In genomic region chr11:69269575-69269974, GRCm38 (mm10) we compare ENCODE assay signal across 9 mouse cellular contexts. TPM values are rescaled to one million over a fixed set of nuclear protein-coding genes. Genes with fewer than 3 reads are reported as not detected.
DNase-seq lines count a peak whose midpoint lies in the region; ATAC-seq and TF ChIP-seq lines count a peak whose summit lies in the region.
"Had no signal": no experiment of that assay in that cellular context is flagged by ENCODE, and none has a peak within 500 bp of the region (broad histone marks: within the 10 kb centered on the region; RNA-seq: fewer than 3 reads in every experiment).

No protein-coding gene starts in this region.

- no peak overlapping the region for H3K27ac ChIP-seq in forebrain, embryonic 11.5 days (ENCODE audit: low read depth, low read length)
- H3K27ac ChIP-seq in forebrain, embryonic 13.5 days = no peak overlapping the region
- H3K27ac ChIP-seq in embryonic facial prominence, embryonic 12.5 days = no peak overlapping the region
- no peak overlapping the region for H3K27ac ChIP-seq in intestine, postnatal 0 days (ENCODE audit: low read depth, low read length)
- H3K27ac ChIP-seq in limb, embryonic 11.5 days (replicated peaks; ENCODE audit: low read depth, low read length) = no peak overlapping the region
- H3K27ac ChIP-seq: limb, embryonic 12.5 days had no signal

- H3K4me3 ChIP-seq in forebrain, embryonic 11.5 days (ENCODE audit: low read depth, low read length) = no peak overlapping the region
- no peak overlapping the region for H3K4me3 ChIP-seq in forebrain, embryonic 13.5 days
- no peak overlapping the region for H3K4me3 ChIP-seq in embryonic facial prominence, embryonic 12.5 days
- H3K4me3 ChIP-seq in intestine, postnatal 0 days (ENCODE audit: low read depth, low read length) = no peak overlapping the region
- H3K4me3 ChIP-seq in limb, embryonic 11.5 days (ENCODE audit: low read depth, low read length) = no peak overlapping the region
- H3K4me3 ChIP-seq: limb, embryonic 12.5 days had no signal

- no peak overlapping the region for H3K9ac ChIP-seq in forebrain, embryonic 11.5 days (ENCODE audit: low read length)
- H3K9ac ChIP-seq in forebrain, embryonic 13.5 days = no peak overlapping the region
- H3K9ac ChIP-seq in embryonic facial prominence, embryonic 12.5 days = 0 out of 2 replicates have a peak overlapping the region, but pooled peaks have one; percentile 4
- no peak overlapping the region for H3K9ac ChIP-seq in intestine, postnatal 0 days (ENCODE audit: low read depth, low read length)
- H3K9ac ChIP-seq in limb, embryonic 11.5 days (ENCODE audit: low read length) = no peak overlapping the region
- H3K9ac ChIP-seq: limb, embryonic 12.5 days had no signal

- H3K36me3 ChIP-seq in forebrain, embryonic 11.5 days (ENCODE audit: control insufficient read depth, insufficient read depth, low read length) = no peaks in the 10 kb centered on the region
- no peaks in the 10 kb centered on the region for H3K36me3 ChIP-seq in forebrain, embryonic 13.5 days (ENCODE audit: poor library complexity, severe bottlenecking)
- H3K36me3 ChIP-seq in embryonic facial prominence, embryonic 12.5 days = no peaks in the 10 kb centered on the region
- H3K36me3 ChIP-seq in intestine, postnatal 0 days (ENCODE audit: control insufficient read depth, insufficient read depth) = no peaks in the 10 kb centered on the region
- no peaks in the 10 kb centered on the region for H3K36me3 ChIP-seq in limb, embryonic 11.5 days (ENCODE audit: control insufficient read depth, insufficient read depth, low read length)
- H3K36me3 ChIP-seq: limb, embryonic 12.5 days had no signal

- H3K27me3 ChIP-seq in forebrain, embryonic 11.5 days (ENCODE audit: control insufficient read depth, insufficient read depth, low read length) = no peaks in the 10 kb centered on the region
- H3K27me3 ChIP-seq in forebrain, embryonic 13.5 days = peaks cover 9% of the 10 kb centered on the region
- no peaks in the 10 kb centered on the region for H3K27me3 ChIP-seq in embryonic facial prominence, embryonic 12.5 days
- 0 out of 2 replicates have a peak, but pooled peaks cover 3% of the 10 kb centered on the region for H3K27me3 ChIP-seq in intestine, postnatal 0 days (replicated peaks; ENCODE audit: control insufficient read depth, insufficient read depth, low read length)
- no peaks in the 10 kb centered on the region for H3K27me3 ChIP-seq in limb, embryonic 11.5 days (ENCODE audit: control insufficient read depth, insufficient read depth, low read length)

- peak; percentile 94 for TF ChIP-seq CTCF in intestine, postnatal 0 days (IDR thresholded peaks at IDR 0.05; ENCODE audit: low read depth)

- no peaks in the 10 kb centered on the region for H3K9me3 ChIP-seq in forebrain, embryonic 11.5 days (ENCODE audit: control insufficient read depth, low read length)
- H3K9me3 ChIP-seq in forebrain, embryonic 13.5 days (replicated peaks) = no peaks in the 10 kb centered on the region
- no peaks in the 10 kb centered on the region for H3K9me3 ChIP-seq in embryonic facial prominence, embryonic 12.5 days
- no peaks in the 10 kb centered on the region for H3K9me3 ChIP-seq in intestine, postnatal 0 days (ENCODE audit: control insufficient read depth)
- H3K9me3 ChIP-seq in limb, embryonic 11.5 days (ENCODE audit: control insufficient read depth, low read length) = no peaks in the 10 kb centered on the region
- H3K9me3 ChIP-seq: limb, embryonic 12.5 days had no signal

- no peak for ATAC-seq in forebrain, embryonic 11.5 days (replicated peaks; ENCODE audit: low FRiP score)
- ATAC-seq in forebrain, embryonic 13.5 days = no peak
- no peak for ATAC-seq in embryonic facial prominence, embryonic 12.5 days (ENCODE audit: insufficient number of reproducible peaks, insufficient read depth, low FRiP score, low TSS enrichment)
- ATAC-seq in intestine, postnatal 0 days = 0 out of 2 replicates have a peak, but pooled peaks have one; percentile 29
- no peak for ATAC-seq in limb, embryonic 11.5 days (ENCODE audit: insufficient number of reproducible peaks, low FRiP score, low TSS enrichment, low read depth)
- peak; percentile 62 for ATAC-seq in monocyte, adult 5-6 weeks (replicated peaks; ENCODE audit: insufficient number of reproducible peaks, low FRiP score, low TSS enrichment, poor library complexity, severe bottlenecking)

- 24% methylated on average over 13 of the region's 13 CpGs for WGBS in forebrain, embryonic 11.5 days
- 16% methylated on average over 13 of the region's 13 CpGs for WGBS in forebrain, embryonic 13.5 days
- 16% methylated on average over 13 of the region's 13 CpGs for WGBS in embryonic facial prominence, embryonic 12.5 days
- WGBS in intestine, postnatal 0 days = 11% methylated on average over 13 of the region's 13 CpGs
- 22% methylated on average over 13 of the region's 13 CpGs for WGBS in limb, embryonic 11.5 days

- H3K4me2 ChIP-seq in forebrain, embryonic 11.5 days (ENCODE audit: low read depth, low read length, severe bottlenecking) = no peak overlapping the region
- H3K4me2 ChIP-seq in forebrain, embryonic 13.5 days = no peak overlapping the region
- 0 out of 2 replicates have a peak overlapping the region, but pooled peaks have one; percentile 11 for H3K4me2 ChIP-seq in embryonic facial prominence, embryonic 12.5 days (replicated peaks)
- H3K4me2 ChIP-seq in intestine, postnatal 0 days (replicated peaks; ENCODE audit: low read depth) = peak overlapping the region; percentile 35
- H3K4me2 ChIP-seq in limb, embryonic 11.5 days (ENCODE audit: low read depth, severe bottlenecking) = no peak overlapping the region
- H3K4me2 ChIP-seq: limb, embryonic 12.5 days had no signal

- H3K4me1 ChIP-seq in forebrain, embryonic 11.5 days (replicated peaks; ENCODE audit: control insufficient read depth, insufficient read depth, low read length) = 0 out of 2 replicates have a peak, but pooled peaks cover 2% of the 10 kb centered on the region
- peaks cover 15% of the 10 kb centered on the region; the same call in 1 of the 2 replicates for H3K4me1 ChIP-seq in forebrain, embryonic 13.5 days
- H3K4me1 ChIP-seq in embryonic facial prominence, embryonic 12.5 days = peaks cover 17% of the 10 kb centered on the region; the same call in 1 of the 2 replicates
- H3K4me1 ChIP-seq in intestine, postnatal 0 days (replicated peaks; ENCODE audit: control insufficient read depth, insufficient read depth, low read length) = no peaks in the 10 kb centered on the region
- H3K4me1 ChIP-seq in limb, embryonic 11.5 days (ENCODE audit: control insufficient read depth, insufficient read depth, low read length) = 0 out of 2 replicates have a peak, but pooled peaks cover 2% of the 10 kb centered on the region
- H3K4me1 ChIP-seq: limb, embryonic 12.5 days had no signal

- peak; percentile 78 for DNase-seq in forebrain, embryonic 11.5 days (ENCODE audit: low spot score)
- peak; percentile 76 for DNase-seq in adrenal gland, postnatal 25 days
- DNase-seq in limb, embryonic 11.5 days (ENCODE audit: low spot score) = peak; percentile 79
- peak; percentile 66 to 88 for DNase-seq in spleen, postnatal 4 days (ENCODE audit: low spot score in 2 of 2)

RNA-seq across cellular contexts. Expression of gene Gucy2e, which starts 32.7 kb away (rescaled TPM):
- polyA plus RNA-seq in forebrain, embryonic 11.5 days (2014; fragmentation: Nextera tagmentation; extraction: Ambion mirVana) = 0.05 and 0.07 TPM in 2 replicates
- polyA plus RNA-seq in forebrain, embryonic 13.5 days (2015; fragmentation: Nextera tagmentation; extraction: Ambion mirVana) = 0.18 and 0.29 TPM in 2 replicates
- total RNA-seq in adrenal gland, postnatal 25 days (2021) = not detected in 2 replicates
- polyA plus RNA-seq in embryonic facial prominence, embryonic 12.5 days (2016; fragmentation: Nextera tagmentation; extraction: Ambion mirVana) = 0.10 and 0.17 TPM in 2 replicates
- polyA plus RNA-seq in intestine, postnatal 0 days (2015; fragmentation: Nextera tagmentation; extraction: Ambion mirVana) = 0.03 TPM in 1 of 2 replicates, not detected in the other
- polyA plus RNA-seq in limb, embryonic 11.5 days (2014; fragmentation: Nextera tagmentation; extraction: Ambion mirVana) = not detected in 2 replicates
- total RNA-seq in monocyte, adult 5-6 weeks (2017) = 0.32 TPM in 1 of 3 replicates, not detected in the others
- polyA plus RNA-seq: limb, embryonic 12.5 days had no signal

RNA-seq across cellular contexts. Expression of gene Cntrob, which starts 54.0 kb away (rescaled TPM):
- 31.7 and 32.1 TPM in 2 replicates for polyA plus RNA-seq in forebrain, embryonic 11.5 days (2014; fragmentation: Nextera tagmentation; extraction: Ambion mirVana)
- 37.1 and 43.3 TPM in 2 replicates for polyA plus RNA-seq in forebrain, embryonic 13.5 days (2015; fragmentation: Nextera tagmentation; extraction: Ambion mirVana)
- total RNA-seq in adrenal gland, postnatal 25 days (2021) = 10.3 and 13.3 TPM in 2 replicates
- 31.2 and 34.1 TPM in 2 replicates for polyA plus RNA-seq in embryonic facial prominence, embryonic 12.5 days (2016; fragmentation: Nextera tagmentation; extraction: Ambion mirVana)
- polyA plus RNA-seq in intestine, postnatal 0 days (2015; fragmentation: Nextera tagmentation; extraction: Ambion mirVana) = 7.4 and 7.9 TPM in 2 replicates
- 23.4 and 24.5 TPM in 2 replicates for polyA plus RNA-seq in limb, embryonic 11.5 days (2014; fragmentation: Nextera tagmentation; extraction: Ambion mirVana)
- 5.8 to 26.8 TPM (median 19.1 TPM) in 3 replicates for total RNA-seq in monocyte, adult 5-6 weeks (2017)

RNA-seq across cellular contexts. Expression of gene Trappc1, which starts 54.2 kb away (rescaled TPM):
- polyA plus RNA-seq in forebrain, embryonic 11.5 days (2014; fragmentation: Nextera tagmentation; extraction: Ambion mirVana) = 188 and 196 TPM in 2 replicates
- 208 and 210 TPM in 2 replicates for polyA plus RNA-seq in forebrain, embryonic 13.5 days (2015; fragmentation: Nextera tagmentation; extraction: Ambion mirVana)
- total RNA-seq in adrenal gland, postnatal 25 days (2021) = 80.8 and 86.2 TPM in 2 replicates
- 164 and 173 TPM in 2 replicates for polyA plus RNA-seq in embryonic facial prominence, embryonic 12.5 days (2016; fragmentation: Nextera tagmentation; extraction: Ambion mirVana)
- polyA plus RNA-seq in intestine, postnatal 0 days (2015; fragmentation: Nextera tagmentation; extraction: Ambion mirVana) = 173 and 182 TPM in 2 replicates
- 149 and 161 TPM in 2 replicates for polyA plus RNA-seq in limb, embryonic 11.5 days (2014; fragmentation: Nextera tagmentation; extraction: Ambion mirVana)
- total RNA-seq in monocyte, adult 5-6 weeks (2017) = 54.4 to 91.3 TPM (median 61.3 TPM) in 3 replicates

RNA-seq across cellular contexts. Expression of gene Kcnab3, which starts 56.5 kb away (rescaled TPM):
- polyA plus RNA-seq in forebrain, embryonic 11.5 days (2014; fragmentation: Nextera tagmentation; extraction: Ambion mirVana) = 3.5 and 3.7 TPM in 2 replicates
- polyA plus RNA-seq in forebrain, embryonic 13.5 days (2015; fragmentation: Nextera tagmentation; extraction: Ambion mirVana) = 3.7 and 4.0 TPM in 2 replicates
- total RNA-seq in adrenal gland, postnatal 25 days (2021) = 7.3 and 9.7 TPM in 2 replicates
- polyA plus RNA-seq in embryonic facial prominence, embryonic 12.5 days (2016; fragmentation: Nextera tagmentation; extraction: Ambion mirVana) = 2.2 and 2.4 TPM in 2 replicates
- polyA plus RNA-seq in intestine, postnatal 0 days (2015; fragmentation: Nextera tagmentation; extraction: Ambion mirVana) = 1.3 and 1.4 TPM in 2 replicates
- polyA plus RNA-seq in limb, embryonic 11.5 days (2014; fragmentation: Nextera tagmentation; extraction: Ambion mirVana) = 2.2 TPM in 2 replicates
- total RNA-seq in monocyte, adult 5-6 weeks (2017) = 2.0 to 2.3 TPM in 2 of 3 replicates, not detected in the other

Comparison
In these comparisons a context has a peak if more than half of its experiments do, and no peak if none do; other contexts are left out.
1. ATAC-seq: peak in intestine, postnatal 0 days (single experiment) and monocyte, adult 5-6 weeks (single experiment); none in forebrain, embryonic 11.5 days (single experiment), forebrain, embryonic 13.5 days (single experiment), embryonic facial prominence, embryonic 12.5 days (single experiment) and limb, embryonic 11.5 days (single experiment).
2. H3K4me2 ChIP-seq: peak in embryonic facial prominence, embryonic 12.5 days (single experiment) and intestine, postnatal 0 days (single experiment); none in forebrain, embryonic 11.5 days (single experiment), forebrain, embryonic 13.5 days (single experiment) and limb, embryonic 11.5 days (single experiment).
3. Peak in every context shown above with its lines, with median percentiles within 50 percentile points of each other: DNase-seq.